Mouse (Mus musculus): ENCODE measurements at regions not wholly inside any gene's neighbourhood (a gene's known extent, or its start where the extent isn't known, plus 50 kb on each side); places are given as distances from the start of the nearest gene placed in this dataset.
"Not testable (repeated sequence)": the region's sequence is repeated elsewhere in the genome, so short reads cannot be mapped to it uniquely, and the experiment has no call there.

DNA sequence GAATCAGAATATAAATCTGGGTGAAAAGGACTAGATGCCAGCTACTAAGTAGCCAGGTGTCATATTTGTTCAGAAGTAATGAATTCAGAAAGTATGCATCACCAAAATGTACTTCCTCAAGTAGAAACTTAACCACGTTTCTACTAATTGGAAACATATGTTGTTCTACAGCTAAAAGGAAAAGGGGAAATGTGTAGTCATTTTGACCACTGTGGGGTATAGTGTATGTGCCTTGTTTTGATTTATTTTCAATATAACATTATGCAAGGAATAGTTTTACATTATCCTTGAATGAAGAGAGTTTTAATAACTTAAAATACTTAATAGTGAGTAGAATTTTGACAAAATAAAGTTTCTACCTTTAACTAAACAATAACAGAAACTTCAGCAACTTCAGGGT is 257.7 kb downstream of the Plod2 start:
- Histone ChIP-seq H3K36me3 (ENCODE audit: control insufficient read depth, insufficient read depth) (no peaks in the 10 kb centered on the region), H3K4me2 (ENCODE audit: low read depth, low read length) (no peak overlapping the region), H3K9me3 (replicated peaks; ENCODE audit: control insufficient read depth, low read length) (no peaks in the 10 kb centered on the region), H3K4me3 (ENCODE audit: low read length) (no peak overlapping the region), H3K4me1 (ENCODE audit: control insufficient read depth, insufficient read depth, low read length) (no peaks in the 10 kb centered on the region), H3K27me3 (ENCODE audit: control insufficient read depth, insufficient read depth, low read length) (no peaks in the 10 kb centered on the region), H3K9ac (ENCODE audit: low read length) (no peak overlapping the region), H3K27ac (ENCODE audit: low read length) (no peak overlapping the region)
- WGBS: 30% methylated on average over 1 of the region's 1 CpGs
- no peak for ATAC-seq (replicated peaks; ENCODE audit: extremely low read depth, insufficient read depth, low FRiP score)

DNA sequence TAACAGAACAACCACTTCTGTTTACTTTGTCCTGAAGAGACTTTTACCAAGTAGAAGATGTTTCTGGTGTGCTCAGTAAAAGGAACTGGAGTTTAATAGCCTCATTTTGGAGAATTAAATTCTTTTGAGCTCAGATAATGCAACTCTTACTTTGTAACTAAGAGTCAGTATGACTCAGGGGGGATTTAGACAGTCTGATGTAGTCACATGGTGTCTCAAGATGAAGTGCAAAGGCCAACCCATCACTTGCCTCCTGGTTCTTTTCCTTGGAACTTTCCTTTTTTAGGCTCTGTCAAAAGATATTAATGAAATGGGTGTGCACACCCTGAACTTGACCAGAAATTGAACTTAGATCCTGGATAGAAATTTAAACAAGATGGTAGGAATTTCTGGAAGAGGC is 267.4 kb downstream of the Plod2 start:
- no peak for ATAC-seq (replicated peaks; ENCODE audit: extremely low read depth, insufficient read depth, low FRiP score)
- Histone ChIP-seq H3K4me3 (ENCODE audit: low read length) (no peak overlapping the region), H3K9ac (ENCODE audit: low read length) (no peak overlapping the region), H3K4me1 (ENCODE audit: control insufficient read depth, insufficient read depth, low read length) (no peaks in the 10 kb centered on the region), H3K36me3 (ENCODE audit: control insufficient read depth, insufficient read depth) (no peaks in the 10 kb centered on the region), H3K27me3 (ENCODE audit: control insufficient read depth, insufficient read depth, low read length) (no peaks in the 10 kb centered on the region), H3K4me2 (ENCODE audit: low read depth, low read length) (no peak overlapping the region), H3K27ac (ENCODE audit: low read length) (no peak overlapping the region), H3K9me3 (replicated peaks; ENCODE audit: control insufficient read depth, low read length) (no peaks in the 10 kb centered on the region)

GRCm38 (mm10) chr9:92820721-92821120 is 278.7 kb downstream of the Plod2 start:
- peak overlapping the region; percentile 33; the same call in 1 of the 2 replicates for H3K4me2 ChIP-seq (ENCODE audit: low read depth, low read length)

GRCm38 (mm10) chr9:92826708-92827353 is 284.8 kb downstream of the Plod2 start:
- H3K36me3 ChIP-seq (ENCODE audit: control insufficient read depth, insufficient read depth): no peaks in the 10 kb centered on the region
- ATAC-seq (replicated peaks; ENCODE audit: extremely low read depth, insufficient read depth, low FRiP score): no peak
- H3K27ac ChIP-seq (ENCODE audit: low read length): no peak overlapping the region
- H3K4me1 ChIP-seq (ENCODE audit: control insufficient read depth, insufficient read depth, low read length): no peaks in the 10 kb centered on the region
- no peak overlapping the region for H3K4me3 ChIP-seq (ENCODE audit: low read length)
- H3K27me3 ChIP-seq (ENCODE audit: control insufficient read depth, insufficient read depth, low read length): no peaks in the 10 kb centered on the region
- no peak overlapping the region for H3K4me2 ChIP-seq (ENCODE audit: low read depth, low read length)
- H3K9me3 ChIP-seq (replicated peaks; ENCODE audit: control insufficient read depth, low read length): no peaks in the 10 kb centered on the region
- no peak overlapping the region for H3K9ac ChIP-seq (ENCODE audit: low read length)

More at GRCm38 (mm10) chr9:92820721-92821120, 278.7 kb downstream of the Plod2 start:
- no peaks in the 10 kb centered on the region for H3K4me1 ChIP-seq (ENCODE audit: control insufficient read depth, insufficient read depth, low read length)
- H3K27me3 ChIP-seq (ENCODE audit: control insufficient read depth, insufficient read depth, low read length): no peaks in the 10 kb centered on the region
- H3K36me3 ChIP-seq (ENCODE audit: control insufficient read depth, insufficient read depth): no peaks in the 10 kb centered on the region
- no peak overlapping the region for H3K4me3 ChIP-seq (ENCODE audit: low read length)
- no peak for ATAC-seq (replicated peaks; ENCODE audit: extremely low read depth, insufficient read depth, low FRiP score)
- H3K27ac ChIP-seq (ENCODE audit: low read length): no peak overlapping the region
- no peaks in the 10 kb centered on the region for H3K9me3 ChIP-seq (replicated peaks; ENCODE audit: control insufficient read depth, low read length)
- WGBS: 54% methylated on average over 11 of the region's 11 CpGs
- no peak overlapping the region for H3K9ac ChIP-seq (ENCODE audit: low read length)

DNA sequence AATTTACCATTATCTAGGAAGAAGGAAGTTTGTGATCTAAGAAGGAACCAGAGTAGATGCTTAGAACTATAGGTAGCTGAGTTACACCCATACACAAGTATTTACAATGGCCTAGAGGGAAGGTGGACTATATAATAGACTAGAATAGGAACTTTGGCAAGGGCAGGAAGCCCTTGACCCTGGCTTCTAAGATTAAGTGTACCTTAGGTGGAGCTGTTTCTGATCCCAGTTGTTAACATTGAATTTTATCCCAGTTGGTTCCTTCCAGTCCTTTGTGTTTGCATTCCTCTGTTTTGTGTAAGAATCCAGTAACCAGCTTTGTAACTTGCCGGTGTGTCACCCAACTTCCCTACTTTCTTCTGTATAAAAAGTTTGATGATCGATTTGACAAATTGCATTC is 294.1 kb downstream of the Plod2 start:
- H3K9me3 ChIP-seq (replicated peaks; ENCODE audit: control insufficient read depth, low read length); ATAC-seq (replicated peaks; ENCODE audit: extremely low read depth, insufficient read depth, low FRiP score); H3K36me3 ChIP-seq (ENCODE audit: control insufficient read depth, insufficient read depth); H3K9ac ChIP-seq (ENCODE audit: low read length); H3K27me3 ChIP-seq (ENCODE audit: control insufficient read depth, insufficient read depth, low read length); H3K4me1 ChIP-seq (ENCODE audit: control insufficient read depth, insufficient read depth, low read length); H3K4me2 ChIP-seq (ENCODE audit: low read depth, low read length); H3K4me3 ChIP-seq (ENCODE audit: low read length); H3K27ac ChIP-seq (ENCODE audit: low read length): not testable (repeated sequence)
- 85% methylated on average over 2 of the region's 2 CpGs for WGBS

GRCm38 (mm10) chr9:92856410-92857083 is 314.5 kb downstream of the Plod2 start:
- Histone ChIP-seq H3K36me3 (ENCODE audit: control insufficient read depth, insufficient read depth) (no peaks in the 10 kb centered on the region), H3K9ac (ENCODE audit: low read length) (no peak overlapping the region), H3K4me2 (ENCODE audit: low read depth, low read length) (no peak overlapping the region), H3K9me3 (replicated peaks; ENCODE audit: control insufficient read depth, low read length) (no peaks in the 10 kb centered on the region), H3K27me3 (ENCODE audit: control insufficient read depth, insufficient read depth, low read length) (no peaks in the 10 kb centered on the region), H3K4me1 (ENCODE audit: control insufficient read depth, insufficient read depth, low read length) (no peaks in the 10 kb centered on the region), H3K27ac (ENCODE audit: low read length) (no peak overlapping the region), H3K4me3 (ENCODE audit: low read length) (no peak overlapping the region)
- WGBS: 78% methylated on average over 7 of the region's 7 CpGs
- no peak for ATAC-seq (replicated peaks; ENCODE audit: extremely low read depth, insufficient read depth, low FRiP score)

DNA sequence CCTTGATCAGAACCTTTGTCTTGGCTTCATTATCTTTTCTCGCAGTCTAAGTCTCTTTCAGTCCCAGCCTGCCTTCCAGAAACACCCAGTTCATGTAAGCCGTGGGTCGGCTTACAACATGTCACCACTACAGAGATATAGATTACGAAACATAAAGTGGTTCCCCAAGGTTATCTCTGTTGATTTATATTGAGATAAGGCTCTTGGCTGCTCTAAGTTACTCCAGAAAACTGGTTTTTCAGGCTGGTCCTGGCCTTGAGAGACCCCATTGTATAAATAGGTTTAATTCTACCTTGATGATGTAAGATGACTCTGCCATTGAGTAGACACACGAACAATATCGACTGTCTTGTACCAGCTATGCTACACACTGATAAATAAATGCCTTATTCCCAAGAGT is 323.8 kb downstream of the Plod2 start:
- no peak overlapping the region for H3K4me2 ChIP-seq (ENCODE audit: low read depth, low read length)
- H3K27ac ChIP-seq (ENCODE audit: low read length): no peak overlapping the region
- no peak for ATAC-seq (replicated peaks; ENCODE audit: extremely low read depth, insufficient read depth, low FRiP score)

DNA sequence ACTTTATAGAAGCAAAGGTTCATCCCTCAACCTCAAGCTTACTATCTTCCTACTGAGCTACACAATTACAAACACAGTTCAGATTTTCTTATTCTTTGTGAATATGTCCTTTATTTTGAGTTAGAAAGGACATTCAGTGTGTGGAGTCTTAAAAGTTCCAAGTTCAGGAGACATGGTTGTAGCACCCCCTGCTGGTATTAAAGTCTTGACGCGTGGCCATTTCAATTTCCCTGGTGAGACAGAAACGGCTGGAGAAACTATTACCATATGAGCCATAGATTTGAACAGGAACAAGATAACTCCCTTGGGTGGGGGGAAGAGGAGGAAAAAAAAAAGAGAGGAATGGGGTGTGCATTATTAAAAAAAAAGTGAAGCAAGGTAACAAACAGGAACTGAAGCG is 336.6 kb downstream of the Plod2 start:
- Histone ChIP-seq H3K27ac (ENCODE audit: low read length) (no peak overlapping the region), H3K4me3 (ENCODE audit: low read length) (no peak overlapping the region), H3K36me3 (ENCODE audit: control insufficient read depth, insufficient read depth) (no peaks in the 10 kb centered on the region), H3K9me3 (replicated peaks; ENCODE audit: control insufficient read depth, low read length) (no peaks in the 10 kb centered on the region), H3K4me2 (ENCODE audit: low read depth, low read length) (no peak overlapping the region), H3K27me3 (ENCODE audit: control insufficient read depth, insufficient read depth, low read length) (no peaks in the 10 kb centered on the region), H3K4me1 (ENCODE audit: control insufficient read depth, insufficient read depth, low read length) (no peaks in the 10 kb centered on the region), H3K9ac (ENCODE audit: low read length) (no peak overlapping the region)
- 26% methylated on average over 4 of the region's 4 CpGs for WGBS
- ATAC-seq (replicated peaks; ENCODE audit: extremely low read depth, insufficient read depth, low FRiP score): no peak

More for the DNA sequence above, 323.8 kb downstream of the Plod2 start:
- Histone ChIP-seq H3K4me3 (ENCODE audit: low read length) (no peak overlapping the region), H3K4me1 (ENCODE audit: control insufficient read depth, insufficient read depth, low read length) (no peaks in the 10 kb centered on the region), H3K36me3 (ENCODE audit: control insufficient read depth, insufficient read depth) (no peaks in the 10 kb centered on the region), H3K9me3 (replicated peaks; ENCODE audit: control insufficient read depth, low read length) (no peaks in the 10 kb centered on the region), H3K27me3 (ENCODE audit: control insufficient read depth, insufficient read depth, low read length) (no peaks in the 10 kb centered on the region), H3K9ac (ENCODE audit: low read length) (no peak overlapping the region)
- 72% methylated on average over 6 of the region's 6 CpGs for WGBS

GRCm38 (mm10) chr9:92879812-92880211 is 337.8 kb downstream of the Plod2 start:
- ATAC-seq (replicated peaks; ENCODE audit: extremely low read depth, insufficient read depth, low FRiP score): no peak
- no peaks in the 10 kb centered on the region for H3K9me3 ChIP-seq (replicated peaks; ENCODE audit: control insufficient read depth, low read length)
- WGBS: 68% methylated on average over 2 of the region's 2 CpGs

More at GRCm38 (mm10) chr9:92879812-92880211, 337.8 kb downstream of the Plod2 start:
- Histone ChIP-seq H3K4me3 (ENCODE audit: low read length) (no peak overlapping the region), H3K4me1 (ENCODE audit: control insufficient read depth, insufficient read depth, low read length) (no peaks in the 10 kb centered on the region), H3K27me3 (ENCODE audit: control insufficient read depth, insufficient read depth, low read length) (no peaks in the 10 kb centered on the region), H3K27ac (ENCODE audit: low read length) (no peak overlapping the region), H3K4me2 (ENCODE audit: low read depth, low read length) (no peak overlapping the region), H3K9ac (ENCODE audit: low read length) (no peak overlapping the region), H3K36me3 (ENCODE audit: control insufficient read depth, insufficient read depth) (no peaks in the 10 kb centered on the region)

All from heart, embryonic 16.5 days (tissue).